Mouse (Mus musculus) ES-Bruce4 (cell line): ENCODE measurements around the gene Dlgap1. TPM values are rescaled to one million over a fixed set of nuclear protein-coding genes. Genes with fewer than 3 reads are reported as not detected.

Experiments used
- H3K27ac ChIP-seq: 2 replicates; pipeline ENCODE4 v1.5.1; 2012; ENCODE audit warnings: low read length, inconsistent platforms; ENCODE audit not compliant: insufficient read depth
- H3K27me3 ChIP-seq: 2 replicates; pipeline ENCODE4 v1.6.1; 2012; ENCODE audit warnings: mild to moderate bottlenecking, low read length, inconsistent platforms; ENCODE audit not compliant: control insufficient read depth, poor library complexity, insufficient read depth, severe bottlenecking
- H3K36me3 ChIP-seq: 2 replicates; pipeline ENCODE4 v1.6.1; 2012; ENCODE audit warnings: inconsistent platforms, mild to moderate bottlenecking, low read length, moderate library complexity; ENCODE audit not compliant: control insufficient read depth, poor library complexity, insufficient read depth, severe bottlenecking
- H3K4me1 ChIP-seq: one replicate; pipeline ENCODE4 v1.8.1; 2011; ENCODE audit warnings: low read length; ENCODE audit not compliant: control insufficient read depth, insufficient read depth
- H3K4me3 ChIP-seq: 2 replicates; pipeline ENCODE4 v1.5.1; 2011; ENCODE audit warnings: low read depth, mild to moderate bottlenecking, low read length
- H3K9ac ChIP-seq: 2 replicates; pipeline ENCODE4 v1.6.1; 2012; ENCODE audit warnings: low read depth, mild to moderate bottlenecking, inconsistent platforms; ENCODE audit not compliant: poor library complexity, severe bottlenecking
- H3K9me3 ChIP-seq: replicated peaks from 2 replicates; pipeline ENCODE4 v1.6.1; 2012; ENCODE audit warnings: mild to moderate bottlenecking, low read length, inconsistent platforms; ENCODE audit not compliant: control insufficient read depth, poor library complexity, insufficient read depth, severe bottlenecking
- CTCF ChIP-seq: IDR thresholded peaks from one replicate; pipeline ENCODE4 v1.8.1; 2011; ENCODE audit warnings: low read depth, low read length
- EP300 ChIP-seq: IDR thresholded peaks from 2 replicates; pipeline ENCODE4 v1.6.1; 2011; ENCODE audit warnings: low read depth, low read length; ENCODE audit not compliant: insufficient read depth
- POLR2A ChIP-seq: IDR thresholded peaks from one replicate; pipeline ENCODE4 v1.8.1; 2011; ENCODE audit warnings: low read length; ENCODE audit not compliant: insufficient read depth
- polyA plus RNA-seq: library from polyadenylated mRNA; stranded (reverse); fragments of >200 nt; gene quantifications from 2 replicates; pipeline ENCODE4 v1.2.4, GENCODE M21; 2011; ENCODE audit warnings: low read depth; ENCODE audit not compliant: missing spikeins, insufficient read depth, insufficient read length

Dlgap1 gene
- polyA plus RNA-seq, 1 experiment, result 1.2 TPM

DNA sequence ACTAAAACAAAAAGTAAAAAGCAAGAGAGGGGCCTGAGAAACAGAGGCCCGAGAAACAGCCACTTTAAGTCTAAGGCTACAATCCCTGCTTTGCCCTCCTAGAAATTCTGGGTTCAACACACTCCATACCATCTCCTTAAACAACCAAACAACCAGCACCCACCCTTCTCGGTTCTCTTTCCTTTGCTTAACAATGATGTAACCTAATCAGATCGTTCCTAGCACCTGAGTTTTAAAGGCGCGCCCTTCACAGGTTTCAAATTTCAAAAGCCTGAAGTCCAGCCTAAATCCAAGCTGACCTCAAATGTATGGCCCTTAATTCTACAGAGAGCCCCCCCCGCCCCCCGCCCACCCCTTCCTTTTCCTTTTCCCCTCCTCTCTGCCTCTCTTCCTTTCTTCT, 810.9 kb downstream of the Dlgap1 start:
- H3K4me1 ChIP-seq, result peaks cover 7% of the 10 kb centered on the region
- H3K9ac ChIP-seq, result peak overlapping the region; percentile 61
- H3K27ac ChIP-seq, result peak overlapping the region; percentile 55

DNA sequence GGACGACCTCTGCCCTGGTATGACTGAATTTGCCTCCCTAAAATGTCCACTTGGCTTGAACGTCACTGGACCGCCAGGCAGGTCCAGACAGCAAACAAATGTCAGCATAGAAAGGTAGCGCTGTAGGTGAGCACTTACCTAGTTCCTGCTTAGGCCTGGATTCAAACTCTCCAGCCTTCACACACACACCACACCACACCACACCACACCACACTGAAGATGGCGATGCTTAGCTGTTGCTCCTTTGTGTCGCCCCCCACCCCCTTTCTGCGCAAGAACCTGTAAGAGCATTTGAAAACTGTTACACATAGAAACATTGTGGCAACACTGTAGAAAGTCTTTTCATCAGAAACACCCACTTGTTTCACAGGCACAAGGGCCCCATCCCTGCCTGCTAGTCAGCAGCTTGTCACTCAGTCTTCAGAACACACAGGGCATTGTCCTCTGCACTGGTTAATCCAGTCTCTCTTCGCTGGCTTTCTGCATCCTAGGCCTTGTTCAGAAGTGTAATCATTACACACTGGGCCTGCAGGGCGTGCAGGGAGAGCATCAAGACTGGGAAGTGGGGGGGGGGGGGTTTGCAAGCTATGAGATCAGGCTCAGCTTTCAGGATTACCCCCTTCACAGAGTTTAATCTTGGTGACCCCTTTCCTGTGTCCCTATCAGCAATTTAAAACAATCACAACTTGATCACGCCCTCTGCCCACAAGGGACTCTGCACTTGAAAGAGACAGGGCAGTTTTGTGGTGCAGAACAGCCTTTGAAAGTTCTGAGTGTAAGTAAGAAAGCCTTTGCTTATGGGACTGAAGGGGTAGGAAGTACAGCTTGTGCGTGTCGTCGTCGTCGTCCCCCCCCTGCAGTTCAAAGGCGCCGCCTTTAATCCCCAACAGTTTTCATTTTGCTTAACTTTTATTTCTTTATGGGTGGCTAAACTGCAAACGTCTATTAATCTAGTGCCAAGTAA, 812.1 kb downstream of the Dlgap1 start:
- TF ChIP-seq CTCF (no peak), POLR2A (no peak), EP300 (no peak)
- no peaks in the 10 kb centered on the region for H3K9me3 ChIP-seq
- peak overlapping the region; percentile 57 for H3K27ac ChIP-seq
- no peaks in the 10 kb centered on the region for H3K27me3 ChIP-seq
- peaks cover 7% of the 10 kb centered on the region for H3K4me1 ChIP-seq
- no peak overlapping the region for H3K4me3 ChIP-seq
- H3K9ac ChIP-seq, result peak overlapping the region; percentile 59
- no peaks in the 10 kb centered on the region for H3K36me3 ChIP-seq

More for the DNA sequence above, 810.9 kb downstream of the Dlgap1 start:
- Histone ChIP-seq H3K36me3 (no peaks in the 10 kb centered on the region), H3K27me3 (no peaks in the 10 kb centered on the region), H3K9me3 (no peaks in the 10 kb centered on the region), H3K4me3 (no peak overlapping the region)
- TF ChIP-seq EP300 (no peak), POLR2A (no peak), CTCF (no peak)

DNA sequence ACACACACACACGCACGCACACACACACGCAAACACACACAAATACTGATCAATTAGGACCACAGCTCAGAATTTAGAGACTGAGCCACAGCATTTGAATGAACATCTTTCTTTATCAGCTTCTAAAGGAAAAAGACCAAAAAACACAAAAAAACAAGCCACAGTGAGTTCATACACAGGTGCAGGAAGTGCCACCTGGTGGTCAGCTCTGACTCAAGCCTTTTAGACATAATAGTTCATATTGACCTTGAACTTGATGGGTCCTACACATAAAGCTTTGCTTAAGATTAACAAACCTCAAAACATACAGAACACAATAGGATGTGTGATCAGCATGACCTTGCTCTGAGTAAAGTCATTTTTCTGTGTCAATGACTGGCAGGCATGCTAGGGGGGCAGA, 814.4 kb downstream of the Dlgap1 start:
- Histone ChIP-seq H3K27ac (no peak overlapping the region), H3K4me1 (peaks cover 7% of the 10 kb centered on the region), H3K4me3 (no peak overlapping the region), H3K27me3 (no peaks in the 10 kb centered on the region), H3K9ac (no peak overlapping the region), H3K9me3 (no peaks in the 10 kb centered on the region), H3K36me3 (no peaks in the 10 kb centered on the region)
- no peak for TF ChIP-seq EP300

DNA sequence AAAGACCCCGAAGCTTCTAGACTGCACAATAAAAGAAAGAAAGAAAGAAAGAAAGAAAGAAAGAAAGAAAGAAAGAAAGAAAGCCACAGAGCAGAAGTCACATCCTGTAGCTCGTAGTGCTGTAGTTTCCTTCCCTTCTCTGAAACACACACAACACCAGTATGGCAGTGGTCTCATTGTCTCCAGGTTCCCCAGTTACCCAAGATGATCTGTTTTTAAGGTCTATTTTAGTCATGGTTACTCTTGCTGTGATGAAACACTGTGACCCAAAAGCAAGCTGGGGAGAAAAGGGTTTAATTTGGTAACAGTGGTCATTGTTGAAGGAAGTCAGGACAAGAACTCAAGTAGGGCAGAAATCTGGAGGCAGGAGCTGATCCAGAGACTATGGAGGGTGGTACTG, 818.5 kb downstream of the Dlgap1 start:
- no peak overlapping the region for H3K4me3 ChIP-seq
- no peaks in the 10 kb centered on the region for H3K36me3 ChIP-seq
- H3K27me3 ChIP-seq, result no peaks in the 10 kb centered on the region
- H3K9ac ChIP-seq, result no peak overlapping the region
- H3K4me1 ChIP-seq, result no peaks in the 10 kb centered on the region
- H3K27ac ChIP-seq, result no peak overlapping the region
- H3K9me3 ChIP-seq, result no peaks in the 10 kb centered on the region
- TF ChIP-seq EP300 (no peak), CTCF (no peak), POLR2A (no peak)

DNA sequence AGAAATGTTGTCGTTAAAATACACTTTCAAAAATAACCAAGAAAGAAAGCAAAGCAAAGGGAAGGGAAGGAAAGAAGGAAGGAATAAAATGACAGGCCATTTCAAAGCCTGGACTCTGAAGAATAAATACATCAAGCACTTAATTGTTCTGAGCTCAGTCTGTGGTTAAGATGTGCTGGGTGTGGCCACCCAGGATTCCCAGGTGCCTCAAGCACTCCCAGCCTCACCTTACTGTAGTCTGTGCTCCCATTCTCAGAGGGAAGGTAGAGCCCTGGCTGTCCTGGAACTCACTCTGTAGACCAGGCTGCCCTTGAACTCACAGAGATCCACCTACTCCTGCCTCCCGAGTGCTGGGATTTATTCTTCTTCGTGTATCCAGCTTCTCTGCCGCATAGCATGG, 821.9 kb downstream of the Dlgap1 start:
- Histone ChIP-seq H3K9ac (no peak overlapping the region), H3K4me1 (peaks cover 3% of the 10 kb centered on the region), H3K36me3 (no peaks in the 10 kb centered on the region), H3K27ac (no peak overlapping the region), H3K9me3 (no peaks in the 10 kb centered on the region), H3K4me3 (no peak overlapping the region), H3K27me3 (no peaks in the 10 kb centered on the region)
- TF ChIP-seq CTCF, result no peak
- no peak for TF ChIP-seq EP300
- TF ChIP-seq POLR2A, result no peak

DNA sequence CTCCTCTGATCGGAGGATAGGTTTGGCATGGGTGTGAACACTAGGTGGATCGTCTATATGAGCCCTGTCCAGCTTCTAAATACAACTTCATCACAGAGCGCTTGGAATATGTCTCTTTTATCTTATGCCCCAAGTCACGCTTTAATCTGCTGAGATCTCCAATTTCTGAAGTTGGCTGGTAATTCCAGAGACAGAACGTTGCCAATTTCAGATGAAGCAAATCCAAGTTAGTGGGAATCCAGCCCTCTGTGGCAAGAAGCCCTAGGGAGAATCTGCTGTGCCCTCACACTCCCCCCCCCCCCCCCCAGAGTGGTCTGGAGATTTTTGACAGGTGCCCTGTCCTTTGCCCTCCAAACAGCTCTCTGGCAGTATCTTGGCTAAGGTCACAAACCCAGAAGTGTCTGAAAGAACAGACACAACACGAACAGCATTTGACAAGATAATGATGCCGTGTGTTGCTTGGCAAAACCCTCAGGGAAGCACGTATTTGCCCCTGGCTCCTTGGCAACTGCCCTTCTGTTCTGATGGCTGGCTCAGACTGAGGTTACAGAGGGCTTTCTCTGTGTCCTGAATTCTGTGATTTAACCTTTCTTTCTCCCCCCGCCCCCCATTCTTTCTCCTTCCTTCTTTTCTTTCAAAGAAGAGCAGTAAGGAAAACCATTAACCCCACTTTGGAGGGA, 822.9 kb downstream of the Dlgap1 start:
- no peaks in the 10 kb centered on the region for H3K27me3 ChIP-seq
- H3K9me3 ChIP-seq, result no peaks in the 10 kb centered on the region
- no peaks in the 10 kb centered on the region for H3K36me3 ChIP-seq
- H3K4me3 ChIP-seq, result no peak overlapping the region
- H3K27ac ChIP-seq, result no peak overlapping the region
- TF ChIP-seq POLR2A, result no peak
- no peak for TF ChIP-seq CTCF
- H3K4me1 ChIP-seq, result peaks cover 3% of the 10 kb centered on the region
- no peak overlapping the region for H3K9ac ChIP-seq
